Mouse (Mus musculus) liver, embryonic 13.5 days (tissue): ENCODE measurements at regions not wholly inside any gene's neighbourhood (a gene's known extent, or its start where the extent isn't known, plus 50 kb on each side); places are given as distances from the start of the nearest gene placed in this dataset.

Source experiments
- ATAC-seq: fragments of 200-750 bp; cut with Nextera tagmentation; 2 replicates; pipeline ENCODE4 v1.8.0; 2017; ENCODE audit warnings: low read depth, mild to moderate bottlenecking, moderate number of reproducible peaks, moderate library complexity
- DNase-seq: peaks from one replicate; pipeline ENCODE4 v3.0.0; 2022
- H3K27ac ChIP-seq: fragments of 300-500 bp; sonication (generic); 2 replicates; pipeline ENCODE4 v1.5.1; 2015; ENCODE audit warnings: moderate library complexity, mild to moderate bottlenecking, inconsistent platforms
- H3K27me3 ChIP-seq: fragments of 300-500 bp; sonication (generic); 2 replicates; pipeline ENCODE4 v1.6.1; 2015; ENCODE audit warnings: mild to moderate bottlenecking, inconsistent platforms
- H3K36me3 ChIP-seq: fragments of 300-500 bp; sonication (generic); 2 replicates; pipeline ENCODE4 v1.6.1; 2015; ENCODE audit warnings: mild to moderate bottlenecking, inconsistent platforms
- H3K4me1 ChIP-seq: fragments of 300-500 bp; sonication (generic); replicated peaks from 2 replicates; pipeline ENCODE4 v1.6.1; 2015; ENCODE audit warnings: inconsistent platforms
- H3K4me2 ChIP-seq: fragments of 300-500 bp; sonication (generic); 2 replicates; pipeline ENCODE4 v1.6.1; 2015; ENCODE audit warnings: inconsistent platforms, mild to moderate bottlenecking, moderate library complexity
- H3K4me3 ChIP-seq: fragments of 300-500 bp; sonication (generic); replicated peaks from 2 replicates; pipeline ENCODE4 v1.5.1; 2015; ENCODE audit warnings: mild to moderate bottlenecking, inconsistent platforms
- H3K9ac ChIP-seq: fragments of 300-500 bp; sonication (generic); 2 replicates; pipeline ENCODE4 v1.6.1; 2015; ENCODE audit warnings: mild to moderate bottlenecking, inconsistent platforms
- H3K9me3 ChIP-seq: fragments of 300-500 bp; sonication (generic); replicated peaks from 2 replicates; pipeline ENCODE4 v1.6.1; 2016; ENCODE audit warnings: inconsistent platforms
- WGBS: fragments of 180-500 bp; shearing (Covaris S2); methylation state at CpG from one replicate; pipeline ENCODE4 v1.1.7; 2015; ENCODE audit not compliant: insufficient replicate concordance; 5-methylcytosine and 5-hydroxymethylcytosine counted together

DNA sequence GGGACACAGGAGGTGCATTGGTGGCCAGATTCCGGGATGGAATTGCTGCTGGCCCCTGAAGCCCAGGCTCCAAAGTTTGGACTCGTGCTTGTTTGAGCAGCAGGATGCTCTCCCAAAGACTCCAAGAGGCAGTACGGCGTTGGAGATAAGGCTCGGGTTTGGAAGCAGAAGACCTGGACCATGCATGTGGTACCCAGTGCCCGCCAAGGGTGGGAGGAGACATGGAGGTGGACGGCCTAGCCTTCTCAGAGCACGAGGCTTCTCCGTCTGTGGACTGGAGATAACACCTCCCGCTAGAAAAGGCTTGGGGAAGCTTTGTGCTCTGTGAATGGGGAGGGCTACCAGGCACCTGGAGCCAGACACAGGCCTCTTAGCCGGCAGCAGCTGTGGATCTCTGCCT, 271.7 kb downstream of the Rps6kc1 start:
- Histone ChIP-seq H3K4me3 (no peak overlapping the region), H3K9ac (no peak overlapping the region), H3K36me3 (no peaks in the 10 kb centered on the region), H3K27ac (no peak overlapping the region), H3K27me3 (no peaks in the 10 kb centered on the region), H3K4me2 (no peak overlapping the region), H3K4me1 (no peaks in the 10 kb centered on the region), H3K9me3 (no peaks in the 10 kb centered on the region)
- DNase-seq (no peak), ATAC-seq (no peak)
- WGBS = 60% methylated on average over 11 of the region's 11 CpGs

DNA sequence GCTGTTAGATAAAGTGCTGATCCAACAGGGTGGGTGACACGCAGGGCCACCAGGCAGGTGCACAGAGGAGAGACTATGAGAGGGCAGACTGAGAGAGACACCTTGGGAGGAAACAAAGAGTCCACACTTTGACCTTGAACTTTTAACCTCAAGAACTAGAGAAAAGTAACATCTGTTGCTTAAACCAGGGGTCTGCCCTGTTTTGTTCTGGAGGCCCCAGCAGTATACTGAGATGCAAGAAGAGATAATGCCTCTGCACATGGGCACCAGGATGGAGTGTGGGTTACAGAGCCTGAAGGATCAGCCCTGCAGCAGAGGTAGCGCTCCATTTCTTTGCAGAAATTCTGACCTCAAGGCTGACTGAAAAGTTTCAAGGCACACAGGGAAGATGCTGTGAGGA, 276.6 kb downstream of the Rps6kc1 start:
- H3K4me3 ChIP-seq = no peak overlapping the region
- no peaks in the 10 kb centered on the region for H3K36me3 ChIP-seq
- H3K9me3 ChIP-seq = no peaks in the 10 kb centered on the region
- H3K4me2 ChIP-seq = no peak overlapping the region
- DNase-seq (no peak), ATAC-seq (no peak)
- no peaks in the 10 kb centered on the region for H3K4me1 ChIP-seq
- H3K27ac ChIP-seq = no peak overlapping the region
- no peak overlapping the region for H3K9ac ChIP-seq
- H3K27me3 ChIP-seq = no peaks in the 10 kb centered on the region
- 61% methylated on average over 2 of the region's 2 CpGs for WGBS

DNA sequence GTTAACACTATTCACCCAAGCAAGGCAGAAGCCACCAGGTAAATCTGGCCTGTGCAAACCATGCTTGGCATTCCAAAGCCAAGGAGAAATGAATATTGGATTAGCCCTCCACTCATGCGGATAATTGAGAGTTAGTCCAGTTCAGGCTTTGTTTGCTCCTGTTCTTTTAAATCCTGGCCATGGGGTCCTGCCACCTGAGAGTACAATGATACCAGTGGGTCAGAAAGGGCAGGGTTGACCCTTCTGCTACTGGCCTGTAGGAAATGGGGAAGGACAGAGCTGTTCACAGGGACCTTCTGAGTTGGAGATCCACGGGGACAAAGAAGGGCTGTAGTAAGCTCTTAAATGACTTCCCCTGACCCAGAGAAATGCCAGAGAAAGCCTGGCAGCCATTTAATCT, 279.9 kb downstream of the Rps6kc1 start:
- Histone ChIP-seq H3K4me3 (no peak overlapping the region), H3K27me3 (no peaks in the 10 kb centered on the region), H3K4me1 (no peaks in the 10 kb centered on the region), H3K9ac (no peak overlapping the region), H3K36me3 (no peaks in the 10 kb centered on the region), H3K9me3 (no peaks in the 10 kb centered on the region), H3K27ac (no peak overlapping the region), H3K4me2 (no peak overlapping the region)
- DNase-seq = no peak
- 53% methylated on average over 2 of the region's 2 CpGs for WGBS
- no peak for ATAC-seq

DNA sequence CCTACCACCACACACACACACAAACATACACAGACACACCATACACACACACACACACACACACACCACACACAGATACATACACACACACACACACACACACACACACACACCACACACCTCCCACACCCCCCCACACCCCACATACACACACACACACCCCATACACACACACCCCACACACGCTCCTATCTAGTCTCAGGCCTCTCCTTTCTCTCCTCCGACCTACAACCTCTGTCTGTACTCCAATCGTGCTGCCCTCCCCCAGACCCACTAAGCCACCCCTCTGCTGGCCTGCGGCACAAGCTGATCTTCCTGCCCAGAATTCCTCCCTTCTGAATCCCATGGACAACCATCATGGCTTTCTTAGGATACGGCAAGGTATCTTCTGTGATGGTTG, 281.4 kb downstream of the Rps6kc1 start:
- Histone ChIP-seq H3K9me3 (no peaks in the 10 kb centered on the region), H3K9ac (no peak overlapping the region), H3K27ac (no peak overlapping the region), H3K4me3 (no peak overlapping the region), H3K4me2 (no peak overlapping the region), H3K4me1 (no peaks in the 10 kb centered on the region), H3K27me3 (no peaks in the 10 kb centered on the region), H3K36me3 (no peaks in the 10 kb centered on the region)
- ATAC-seq (no peak), DNase-seq (no peak)
- 65% methylated on average over 5 of the region's 5 CpGs for WGBS

DNA sequence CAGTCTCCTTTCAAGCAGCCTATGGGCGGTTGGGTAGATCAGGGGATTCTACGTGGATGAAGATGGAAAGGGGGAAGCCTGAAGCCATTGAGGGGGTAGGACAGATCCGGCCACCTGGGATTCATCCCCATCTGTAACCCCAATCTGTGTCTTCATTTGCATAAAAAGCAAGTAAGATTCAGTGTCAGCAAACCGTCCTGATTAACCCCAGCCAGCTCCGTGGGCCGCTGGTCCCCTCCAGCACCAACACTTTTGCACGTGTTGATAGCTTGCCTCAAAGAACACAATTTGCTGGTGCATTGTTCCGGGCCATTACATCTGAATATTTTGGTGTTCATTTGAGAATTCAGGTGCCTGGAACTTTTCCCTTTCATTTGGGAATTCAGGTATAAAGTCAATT, 287.7 kb downstream of the Rps6kc1 start:
- Histone ChIP-seq H3K27ac (no peak overlapping the region), H3K27me3 (no peaks in the 10 kb centered on the region), H3K9me3 (0 out of 2 replicates have a peak, but pooled peaks cover 3% of the 10 kb centered on the region), H3K4me3 (no peak overlapping the region), H3K4me1 (no peaks in the 10 kb centered on the region), H3K4me2 (no peak overlapping the region), H3K36me3 (no peaks in the 10 kb centered on the region), H3K9ac (no peak overlapping the region)
- DNase-seq (no peak), ATAC-seq (no peak)
- WGBS = 76% methylated on average over 8 of the region's 8 CpGs

DNA sequence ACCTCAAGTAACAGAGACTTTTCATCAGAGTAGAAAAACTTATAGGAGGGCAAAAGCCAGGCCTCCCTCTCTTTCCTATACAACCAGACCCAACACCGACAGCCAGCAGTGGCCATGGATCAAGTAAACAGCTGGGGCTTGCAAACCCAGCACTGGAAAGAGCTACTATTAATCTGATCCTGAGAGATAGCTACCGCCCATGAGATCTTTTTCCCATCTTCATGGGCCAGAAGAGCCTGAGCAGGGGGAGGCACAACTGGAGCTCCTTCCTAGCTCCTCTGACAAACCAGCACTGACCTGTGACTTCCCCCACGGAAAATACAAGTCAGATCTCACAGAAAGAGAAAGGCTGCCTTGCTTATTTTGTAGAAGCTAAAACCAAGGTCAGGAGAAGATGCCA, 311.1 kb downstream of the Rps6kc1 start:
- Histone ChIP-seq H3K4me3 (no peak overlapping the region), H3K4me1 (no peaks in the 10 kb centered on the region), H3K4me2 (no peak overlapping the region), H3K36me3 (no peaks in the 10 kb centered on the region), H3K27ac (no peak overlapping the region), H3K9ac (no peak overlapping the region), H3K9me3 (no peaks in the 10 kb centered on the region), H3K27me3 (no peaks in the 10 kb centered on the region)
- no peak for DNase-seq
- no peak for ATAC-seq
- 50% methylated on average over 3 of the region's 3 CpGs for WGBS

DNA sequence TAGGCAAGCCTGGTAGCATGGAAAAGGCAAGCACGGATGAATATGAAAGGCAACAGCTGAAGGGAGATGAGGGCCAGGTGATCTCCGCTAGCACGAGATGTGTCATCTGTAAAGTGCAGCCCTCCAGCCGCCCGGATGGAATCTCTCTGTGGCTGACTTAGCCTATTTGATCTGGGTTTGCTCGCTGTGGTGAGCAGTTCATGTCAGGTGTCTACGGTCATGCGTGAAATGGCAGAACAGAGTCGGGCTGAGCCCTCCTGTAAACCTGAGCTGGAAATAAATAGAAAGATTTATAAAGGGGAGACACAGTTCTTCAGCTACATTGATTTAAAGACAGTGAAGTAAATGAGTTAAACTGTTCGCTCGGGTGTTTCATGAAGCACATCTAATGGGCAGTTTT, 311.9 kb downstream of the Rps6kc1 start:
- ATAC-seq (no peak), DNase-seq (no peak)
- no peak overlapping the region for H3K4me2 ChIP-seq

DNA sequence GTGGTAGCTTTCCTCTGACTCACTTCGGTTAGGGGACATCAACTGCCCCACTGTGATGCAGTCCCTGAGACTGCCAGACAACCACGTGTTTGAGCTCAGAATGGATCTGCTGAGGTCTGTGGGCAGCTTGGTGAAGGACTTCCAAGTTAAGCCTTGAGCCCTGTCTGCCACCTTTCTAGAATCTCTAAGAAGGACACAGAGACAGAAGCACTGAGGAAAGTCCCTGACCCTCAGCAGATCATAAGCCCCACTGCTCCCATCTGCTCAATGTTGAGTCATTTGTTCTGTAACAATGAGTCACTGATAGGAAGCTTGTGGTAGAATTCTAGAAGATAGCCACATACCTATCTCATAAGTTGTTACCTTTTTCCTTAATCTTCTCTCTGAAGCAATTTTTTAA, 315.4 kb downstream of the Rps6kc1 start:
- no peak overlapping the region for H3K9ac ChIP-seq
- H3K27ac ChIP-seq = no peak overlapping the region
- no peak for DNase-seq
- no peak for ATAC-seq
- no peaks in the 10 kb centered on the region for H3K4me1 ChIP-seq
- no peaks in the 10 kb centered on the region for H3K27me3 ChIP-seq
- no peaks in the 10 kb centered on the region for H3K9me3 ChIP-seq
- 60% methylated on average over 2 of the region's 2 CpGs for WGBS
- H3K4me3 ChIP-seq = no peak overlapping the region
- H3K36me3 ChIP-seq = no peaks in the 10 kb centered on the region
- no peak overlapping the region for H3K4me2 ChIP-seq

More for the DNA sequence above, 311.9 kb downstream of the Rps6kc1 start:
- Histone ChIP-seq H3K4me3 (no peak overlapping the region), H3K36me3 (no peaks in the 10 kb centered on the region), H3K4me1 (no peaks in the 10 kb centered on the region), H3K9me3 (no peaks in the 10 kb centered on the region), H3K9ac (no peak overlapping the region), H3K27me3 (no peaks in the 10 kb centered on the region), H3K27ac (no peak overlapping the region)
- WGBS = 77% methylated on average over 11 of the region's 11 CpGs

DNA sequence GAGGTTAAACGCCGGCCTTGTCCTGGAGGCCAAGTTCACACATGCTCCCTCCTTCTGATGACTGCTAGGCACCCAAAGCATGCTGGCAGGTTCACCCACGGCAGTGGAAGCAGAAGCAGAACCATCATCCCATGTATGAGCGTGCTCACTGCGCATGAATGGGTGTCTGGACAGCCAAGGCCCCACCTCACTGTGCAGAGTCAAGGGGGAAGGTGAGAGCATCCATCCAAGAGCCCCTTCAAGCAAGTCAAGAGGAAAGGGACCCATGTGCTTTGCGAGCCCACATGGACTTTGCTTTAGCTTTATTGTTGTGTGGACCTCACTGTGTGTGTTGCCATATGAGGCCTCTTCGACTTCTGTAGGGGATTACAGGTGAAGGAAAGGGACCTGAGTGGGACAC, 319.9 kb downstream of the Rps6kc1 start:
- Histone ChIP-seq H3K9ac (no peak overlapping the region), H3K9me3 (no peaks in the 10 kb centered on the region), H3K4me1 (no peaks in the 10 kb centered on the region), H3K27me3 (no peaks in the 10 kb centered on the region), H3K27ac (no peak overlapping the region), H3K4me3 (no peak overlapping the region), H3K4me2 (no peak overlapping the region), H3K36me3 (no peaks in the 10 kb centered on the region)
- 65% methylated on average over 7 of the region's 7 CpGs for WGBS
- DNase-seq (no peak), ATAC-seq (no peak)

DNA sequence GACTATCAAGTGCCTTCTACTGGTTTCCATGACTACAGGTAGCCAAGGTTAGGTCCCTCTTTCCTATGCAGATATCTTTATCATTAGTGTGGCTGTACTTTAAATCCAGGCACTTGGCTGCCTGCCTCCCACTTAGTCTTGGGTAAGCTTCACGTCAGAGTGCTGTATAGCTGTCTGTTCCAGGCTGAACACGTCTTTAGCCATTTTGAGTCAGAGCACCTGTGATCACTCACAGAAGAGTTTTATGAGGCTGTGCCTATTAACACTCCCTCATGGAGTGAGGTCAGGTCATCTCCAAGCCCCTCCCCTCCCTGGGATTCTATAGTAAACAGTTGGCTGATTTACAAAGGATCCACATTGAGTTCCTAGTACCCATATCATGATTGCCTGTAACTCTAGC, 322.0 kb downstream of the Rps6kc1 start:
- DNase-seq (no peak), ATAC-seq (no peak)
- whole genome bisulfite sequencing = 58% methylated on average over 2 of the region's 2 CpGs
- Histone ChIP-seq H3K4me2 (no peak overlapping the region), H3K4me3 (no peak overlapping the region), H3K9ac (no peak overlapping the region), H3K27me3 (no peaks in the 10 kb centered on the region), H3K27ac (no peak overlapping the region), H3K9me3 (no peaks in the 10 kb centered on the region), H3K4me1 (no peaks in the 10 kb centered on the region), H3K36me3 (no peaks in the 10 kb centered on the region)

DNA sequence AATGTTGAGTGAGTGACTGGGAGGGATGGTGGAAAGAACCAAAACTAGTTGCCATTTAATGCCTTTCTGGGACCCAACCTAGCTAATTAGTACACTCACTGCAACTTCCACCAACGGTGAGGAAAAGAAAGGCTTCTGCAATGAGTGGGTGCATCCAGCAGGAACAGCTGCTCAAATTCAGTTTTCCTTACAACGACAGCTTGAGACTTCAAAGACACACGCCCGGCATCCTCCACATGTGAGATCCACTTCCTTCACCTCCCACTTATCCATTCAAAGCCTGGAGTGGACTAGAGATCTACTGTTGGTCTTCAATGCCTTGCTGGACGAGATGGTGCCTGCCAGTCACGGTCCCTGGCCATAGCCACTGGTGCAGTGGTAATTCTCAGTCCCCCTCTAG, 328.3 kb downstream of the Rps6kc1 start:
- 60% methylated on average over 6 of the region's 6 CpGs for WGBS
- no peaks in the 10 kb centered on the region for H3K36me3 ChIP-seq
- no peaks in the 10 kb centered on the region for H3K27me3 ChIP-seq
- H3K4me2 ChIP-seq = no peak overlapping the region
- DNase-seq = no peak
- H3K9me3 ChIP-seq = no peaks in the 10 kb centered on the region
- no peak overlapping the region for H3K27ac ChIP-seq
- no peak for ATAC-seq
- H3K4me1 ChIP-seq = no peaks in the 10 kb centered on the region
- no peak overlapping the region for H3K9ac ChIP-seq
- no peak overlapping the region for H3K4me3 ChIP-seq

DNA sequence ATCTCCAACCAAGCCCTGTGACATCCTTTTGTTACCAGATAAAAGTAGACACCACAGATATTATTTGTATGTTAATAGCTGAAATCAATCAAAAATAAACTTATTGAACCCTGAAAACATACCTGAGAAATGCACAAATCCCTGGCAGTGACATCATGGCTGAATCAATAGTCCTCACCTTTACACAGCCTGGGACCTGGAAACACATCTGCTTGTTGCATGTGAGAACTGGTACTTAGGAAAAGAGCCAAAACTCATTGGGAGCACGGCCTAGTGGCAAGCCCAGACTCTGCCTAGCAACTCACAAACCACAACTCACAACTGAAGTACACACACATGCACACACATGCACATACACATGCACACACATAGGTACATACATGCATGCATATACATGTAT, 330.9 kb downstream of the Rps6kc1 start:
- Histone ChIP-seq H3K9ac (no peak overlapping the region), H3K9me3 (no peaks in the 10 kb centered on the region), H3K27ac (no peak overlapping the region), H3K27me3 (no peaks in the 10 kb centered on the region), H3K4me2 (no peak overlapping the region), H3K4me3 (no peak overlapping the region), H3K36me3 (no peaks in the 10 kb centered on the region), H3K4me1 (no peaks in the 10 kb centered on the region)
- DNase-seq (no peak), ATAC-seq (no peak)
- 74% methylated on average over 1 of the region's 1 CpGs for WGBS

DNA sequence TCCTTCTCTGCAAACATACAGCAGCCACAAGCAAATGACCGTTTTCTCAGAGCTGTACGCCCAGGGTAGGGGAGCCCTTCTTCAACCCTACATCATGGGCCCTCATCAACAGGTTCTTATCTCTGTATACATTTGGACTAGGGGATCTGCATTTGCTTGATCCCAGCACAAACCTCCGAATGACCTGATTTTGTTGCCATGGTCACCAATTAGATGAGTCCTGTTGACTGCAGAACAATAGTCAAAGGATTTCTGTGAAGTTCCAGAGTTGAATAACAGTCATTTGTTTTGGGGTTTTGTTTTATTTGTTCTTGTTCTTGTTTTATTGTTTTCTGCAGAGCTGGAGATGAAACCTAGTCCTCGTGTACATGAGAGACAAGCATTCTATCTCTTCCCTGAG, 340.6 kb downstream of the Rps6kc1 start:
- Histone ChIP-seq H3K4me2 (no peak overlapping the region), H3K27ac (no peak overlapping the region), H3K4me1 (no peaks in the 10 kb centered on the region), H3K27me3 (no peaks in the 10 kb centered on the region), H3K36me3 (no peaks in the 10 kb centered on the region), H3K4me3 (no peak overlapping the region), H3K9me3 (no peaks in the 10 kb centered on the region), H3K9ac (no peak overlapping the region)
- ATAC-seq (no peak), DNase-seq (no peak)
- WGBS = 45% methylated on average over 4 of the region's 4 CpGs
